ENCODE assay signal across 8 mouse cellular contexts in genomic region chr9:87738766-87739542, GRCm38 (mm10). TPM values are rescaled to one million over a fixed set of nuclear protein-coding genes. Genes with fewer than 3 reads are reported as not detected.
DNase-seq lines count a peak whose midpoint lies in the region; ATAC-seq and TF ChIP-seq lines count a peak whose summit lies in the region.

No protein-coding gene starts in this region.

- H3K36me3 ChIP-seq in intestine, embryonic 14.5 days (ENCODE audit: control insufficient read depth, insufficient read depth, low read length), result no peaks in the 10 kb centered on the region
- no peaks in the 10 kb centered on the region for H3K36me3 ChIP-seq in intestine, postnatal 0 days (ENCODE audit: control insufficient read depth, insufficient read depth)
- no peaks in the 10 kb centered on the region for H3K36me3 ChIP-seq in heart, embryonic 14.5 days (ENCODE audit: control insufficient read depth, insufficient read depth, low read length)
- no peaks in the 10 kb centered on the region for H3K36me3 ChIP-seq in midbrain, embryonic 13.5 days

- no peak overlapping the region for H3K27ac ChIP-seq in intestine, embryonic 14.5 days (ENCODE audit: low read depth)
- no peak overlapping the region for H3K27ac ChIP-seq in intestine, postnatal 0 days (ENCODE audit: low read depth, low read length)
- H3K27ac ChIP-seq in heart, embryonic 14.5 days (replicated peaks in 1 of 2; ENCODE audit: control insufficient read depth in 1 of 2, insufficient read depth in 1 of 2, low read depth in 2 of 2, low read length in 2 of 2), result peak overlapping the region; percentile 14 to 29; a peak in 2 of 4 replicates
- no peak overlapping the region for H3K27ac ChIP-seq in midbrain, embryonic 13.5 days

- 0 out of 2 replicates have a peak, but pooled peaks cover 4% of the 10 kb centered on the region for H3K4me1 ChIP-seq in intestine, embryonic 14.5 days (replicated peaks; ENCODE audit: control insufficient read depth, insufficient read depth, low read length)
- H3K4me1 ChIP-seq in intestine, postnatal 0 days (replicated peaks; ENCODE audit: control insufficient read depth, insufficient read depth, low read length), result no peaks in the 10 kb centered on the region; the same call in 1 of the 2 replicates
- H3K4me1 ChIP-seq in heart, embryonic 14.5 days (ENCODE audit: control insufficient read depth in 2 of 2, insufficient read depth in 2 of 2, low read length in 2 of 2), result peaks cover 8 to 22% of the 10 kb centered on the region in 2 experiments; a peak in 3 of 4 replicates
- peaks cover 18% of the 10 kb centered on the region for H3K4me1 ChIP-seq in midbrain, embryonic 13.5 days (replicated peaks)

- under 1% methylated on average over 39 of the region's 39 CpGs for WGBS in intestine, embryonic 14.5 days
- 1% methylated on average over 39 of the region's 39 CpGs for WGBS in intestine, postnatal 0 days
- WGBS in heart, embryonic 14.5 days, result 3% methylated on average over 39 of the region's 39 CpGs
- under 1% methylated on average over 39 of the region's 39 CpGs for WGBS in midbrain, embryonic 13.5 days

- H3K4me3 ChIP-seq in intestine, embryonic 14.5 days (ENCODE audit: low read depth, low read length), result no peak overlapping the region
- no peak overlapping the region for H3K4me3 ChIP-seq in intestine, postnatal 0 days (ENCODE audit: low read depth, low read length)
- H3K4me3 ChIP-seq in heart, embryonic 14.5 days (ENCODE audit: control insufficient read depth in 1 of 2, insufficient read depth in 1 of 2, low read depth in 1 of 2, low read length in 2 of 2), result peak overlapping the region; percentile 42 to 46
- peak overlapping the region; percentile 18; the same call in 1 of the 2 replicates for H3K4me3 ChIP-seq in midbrain, embryonic 13.5 days (replicated peaks)

- ATAC-seq in intestine, embryonic 14.5 days (replicated peaks; ENCODE audit: low FRiP score, low TSS enrichment, low read depth), result no peak
- ATAC-seq in intestine, postnatal 0 days, result no peak
- no peak; the same call in 1 of the 2 replicates for ATAC-seq in heart, embryonic 14.5 days (ENCODE audit: insufficient number of reproducible peaks, insufficient read depth, low FRiP score, low read depth)
- ATAC-seq in midbrain, embryonic 13.5 days, result no peak
- ATAC-seq in megakaryocyte progenitor cell, adult 5-6 weeks (replicated peaks; ENCODE audit: poor library complexity), result no peak

- no peak overlapping the region for H3K4me2 ChIP-seq in intestine, embryonic 14.5 days (ENCODE audit: low read length)
- no peak overlapping the region for H3K4me2 ChIP-seq in intestine, postnatal 0 days (replicated peaks; ENCODE audit: low read depth)
- H3K4me2 ChIP-seq in heart, embryonic 14.5 days (ENCODE audit: low read length), result peak overlapping the region; percentile 84
- peak overlapping the region; percentile 41 for H3K4me2 ChIP-seq in midbrain, embryonic 13.5 days (replicated peaks)

- H3K9me3 ChIP-seq in intestine, embryonic 14.5 days (ENCODE audit: control insufficient read depth, low read length), result no peaks in the 10 kb centered on the region
- H3K9me3 ChIP-seq in intestine, postnatal 0 days (ENCODE audit: control insufficient read depth), result no peaks in the 10 kb centered on the region
- no peaks in the 10 kb centered on the region for H3K9me3 ChIP-seq in heart, embryonic 14.5 days (ENCODE audit: control insufficient read depth, low read length)
- H3K9me3 ChIP-seq in midbrain, embryonic 13.5 days, result no peaks in the 10 kb centered on the region

- no peak for TF ChIP-seq CTCF in intestine, postnatal 0 days (IDR thresholded peaks at IDR 0.05; ENCODE audit: low read depth)

- peak; percentile 70 for DNase-seq in intestine, embryonic 14.5 days (ENCODE audit: low spot score)
- peak; percentile 27 for DNase-seq in embryo, embryonic 10 days (ENCODE audit: low spot score)
- DNase-seq in thymus, postnatal 25 days, result no peak
- DNase-seq in spleen, postnatal 10 days (ENCODE audit: low spot score in 2 of 2), result no peak

- H3K9ac ChIP-seq in intestine, embryonic 14.5 days (ENCODE audit: low read length), result no peak overlapping the region
- H3K9ac ChIP-seq in intestine, postnatal 0 days (ENCODE audit: low read depth, low read length), result no peak overlapping the region
- H3K9ac ChIP-seq in heart, embryonic 14.5 days (ENCODE audit: low read length), result peak overlapping the region; percentile 67
- H3K9ac ChIP-seq in midbrain, embryonic 13.5 days (replicated peaks), result no peak overlapping the region

- peaks cover 96% of the 10 kb centered on the region for H3K27me3 ChIP-seq in intestine, embryonic 14.5 days (replicated peaks; ENCODE audit: control insufficient read depth, insufficient read depth, low read length)
- peaks cover 83% of the 10 kb centered on the region for H3K27me3 ChIP-seq in intestine, postnatal 0 days (replicated peaks; ENCODE audit: control insufficient read depth, insufficient read depth, low read length)
- peaks cover 82% of the 10 kb centered on the region for H3K27me3 ChIP-seq in heart, embryonic 14.5 days (ENCODE audit: control insufficient read depth, insufficient read depth, low read length)
- peaks cover 95% of the 10 kb centered on the region for H3K27me3 ChIP-seq in midbrain, embryonic 13.5 days

RNA-seq across cellular contexts. Expression of gene Tbx18, which starts 7.9 kb away (rescaled TPM):
- polyA plus RNA-seq in intestine, embryonic 14.5 days (2014; fragmentation: Nextera tagmentation; extraction: Ambion mirVana), result 0.24 and 0.42 TPM in 2 replicates
- polyA plus RNA-seq in intestine, postnatal 0 days (2015; fragmentation: Nextera tagmentation; extraction: Ambion mirVana), result 0.09 and 0.10 TPM in 2 replicates
- 11.6 and 13.2 TPM in 2 replicates for polyA plus RNA-seq in heart, embryonic 14.5 days (2014; fragmentation: Nextera tagmentation; extraction: Ambion mirVana)
- polyA plus RNA-seq in midbrain, embryonic 13.5 days (2015; fragmentation: Nextera tagmentation; extraction: Ambion mirVana), result 1.9 and 2.9 TPM in 2 replicates
- not detected in 2 replicates for total RNA-seq in megakaryocyte progenitor cell, adult 5-6 weeks (2015)
- not detected in 2 replicates for total RNA-seq in megakaryocyte progenitor cell, adult 5-6 weeks (2017)

Comparison
In these comparisons a context has a peak if more than half of its experiments do, and no peak if none do; other contexts are left out.
1. DNase-seq: peak in intestine, embryonic 14.5 days (single experiment) and embryo, embryonic 10 days (single experiment); none in thymus, postnatal 25 days (single experiment) and spleen, postnatal 10 days (0 of 2).
2. H3K27ac ChIP-seq: peak in heart, embryonic 14.5 days (2 of 2); none in intestine, embryonic 14.5 days (single experiment), intestine, postnatal 0 days (single experiment) and midbrain, embryonic 13.5 days (single experiment).
3. H3K4me2 ChIP-seq: peak in heart, embryonic 14.5 days (single experiment) and midbrain, embryonic 13.5 days (single experiment); none in intestine, embryonic 14.5 days (single experiment) and intestine, postnatal 0 days (single experiment).
4. H3K4me3 ChIP-seq: peak in heart, embryonic 14.5 days (2 of 2) and midbrain, embryonic 13.5 days (single experiment); none in intestine, embryonic 14.5 days (single experiment) and intestine, postnatal 0 days (single experiment).